Mouse (Mus musculus): ENCODE results near the gene B230307C23Rik. TPM values are rescaled to one million over a fixed set of nuclear protein-coding genes. Genes with fewer than 3 reads are reported as not detected.

Gene B230307C23Rik
- 30.4 and 36.0 TPM in 2 replicates for polyA plus RNA-seq (2014; fragmentation: Nextera tagmentation; extraction: Ambion mirVana)

- Histone ChIP-seq H3K27me3 (replicated peaks; ENCODE audit: control insufficient read depth, insufficient read depth, low read length) (no peaks in the 10 kb centered on the region), H3K9ac (ENCODE audit: low read length) (peak within 1 kb of the TSS; percentile 47), H3K36me3 (ENCODE audit: control insufficient read depth, insufficient read depth, low read length) (no peaks in the 10 kb centered on the region), H3K9me3 (ENCODE audit: control insufficient read depth, low read length) (peaks cover 6% of the 10 kb centered on the region; the same call in 1 of the 2 replicates), H3K27ac (ENCODE audit: low read depth) (peak within 1 kb of the TSS; percentile 89), H3K4me1 (replicated peaks; ENCODE audit: control insufficient read depth, insufficient read depth, low read length) (peaks cover 5% of the 10 kb centered on the region; the same call in 1 of the 2 replicates), H3K4me3 (ENCODE audit: low read depth, low read length) (peak within 1 kb of the TSS; percentile 44), H3K4me2 (ENCODE audit: low read length) (peak within 1 kb of the TSS; percentile 70)
- DNase-seq (ENCODE audit: low spot score) (peak; percentile 93), ATAC-seq (replicated peaks; ENCODE audit: low FRiP score, low TSS enrichment, low read depth) (peak; percentile 99)
- WGBS = 2% methylated on average over 22 of the region's 22 CpGs
Measured at GRCm38 (mm10) chr16:97996616-97997382, at the start of gene B230307C23Rik. TSS of gene B230307C23Rik (plus strand) at chr16:97997315.

DNA sequence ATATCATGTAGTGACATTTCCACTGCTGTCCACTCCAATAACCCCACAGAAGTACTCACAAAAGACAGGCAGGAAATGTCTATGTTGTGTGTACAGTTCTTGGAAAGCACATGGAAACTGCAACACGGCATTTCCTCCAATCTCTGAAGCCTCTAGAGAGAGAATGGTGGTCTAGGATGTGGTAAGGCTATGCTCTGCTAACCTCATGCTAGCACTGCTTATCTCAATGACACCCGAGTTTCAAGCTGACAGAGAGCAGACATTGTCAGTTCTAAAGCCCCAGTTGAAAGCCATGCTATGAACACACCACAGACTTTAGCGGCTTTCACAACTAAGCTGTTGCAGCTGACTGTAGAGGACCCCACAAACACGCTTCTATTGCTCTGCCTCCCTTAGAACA, 48.3 kb upstream of the B230307C23Rik start:
- Histone ChIP-seq H3K27ac (ENCODE audit: low read depth) (no peak overlapping the region), H3K9ac (ENCODE audit: low read length) (no peak overlapping the region), H3K36me3 (ENCODE audit: control insufficient read depth, insufficient read depth, low read length) (peaks cover 64% of the 10 kb centered on the region), H3K4me2 (ENCODE audit: low read length) (no peak overlapping the region), H3K4me3 (ENCODE audit: low read depth, low read length) (no peak overlapping the region), H3K9me3 (ENCODE audit: control insufficient read depth, low read length) (no peaks in the 10 kb centered on the region), H3K4me1 (replicated peaks; ENCODE audit: control insufficient read depth, insufficient read depth, low read length) (no peaks in the 10 kb centered on the region), H3K27me3 (replicated peaks; ENCODE audit: control insufficient read depth, insufficient read depth, low read length) (no peaks in the 10 kb centered on the region)
- ATAC-seq (replicated peaks; ENCODE audit: low FRiP score, low TSS enrichment, low read depth) (no peak), DNase-seq (ENCODE audit: low spot score) (no peak)
- 81% methylated on average over 4 of the region's 4 CpGs for WGBS

DNA sequence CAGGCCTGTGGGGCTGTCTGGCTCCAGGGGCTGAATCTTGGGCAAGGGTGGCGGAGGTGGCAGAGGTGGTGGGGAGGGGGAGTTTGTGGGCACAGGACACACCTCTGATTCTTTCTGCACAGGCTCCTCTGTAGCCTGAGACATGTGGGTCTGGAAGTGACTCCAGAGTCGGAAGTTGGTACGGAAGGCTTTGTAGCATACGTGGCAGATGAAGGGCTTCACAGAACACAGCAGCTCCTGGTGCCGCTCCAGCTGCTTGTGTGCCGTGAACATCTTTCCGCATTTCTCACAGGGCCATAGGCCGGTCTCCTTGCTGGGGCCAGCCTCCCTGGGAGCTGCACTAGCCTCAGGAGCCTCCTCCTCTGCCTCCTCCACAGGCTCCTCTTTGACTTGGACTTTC, 47.1 kb upstream of the B230307C23Rik start:
- ATAC-seq (replicated peaks; ENCODE audit: low FRiP score, low TSS enrichment, low read depth) = no peak
- DNase-seq (ENCODE audit: low spot score) = no peak
- H3K9me3 ChIP-seq (ENCODE audit: control insufficient read depth, low read length) = no peaks in the 10 kb centered on the region
- no peak overlapping the region for H3K9ac ChIP-seq (ENCODE audit: low read length)
- peaks cover 75% of the 10 kb centered on the region for H3K36me3 ChIP-seq (ENCODE audit: control insufficient read depth, insufficient read depth, low read length)
- 97% methylated on average over 8 of the region's 8 CpGs for WGBS
- no peaks in the 10 kb centered on the region for H3K27me3 ChIP-seq (replicated peaks; ENCODE audit: control insufficient read depth, insufficient read depth, low read length)
- H3K4me2 ChIP-seq (ENCODE audit: low read length) = no peak overlapping the region
- no peaks in the 10 kb centered on the region for H3K4me1 ChIP-seq (replicated peaks; ENCODE audit: control insufficient read depth, insufficient read depth, low read length)
- no peak overlapping the region for H3K27ac ChIP-seq (ENCODE audit: low read depth)
- H3K4me3 ChIP-seq (ENCODE audit: low read depth, low read length) = no peak overlapping the region

- ATAC-seq (replicated peaks; ENCODE audit: low FRiP score, low TSS enrichment, low read depth) = no peak
- DNase-seq (ENCODE audit: low spot score) = no peak
- no peaks in the 10 kb centered on the region for H3K4me1 ChIP-seq (replicated peaks; ENCODE audit: control insufficient read depth, insufficient read depth, low read length)
- WGBS = 91% methylated on average over 4 of the region's 4 CpGs
- H3K36me3 ChIP-seq (ENCODE audit: control insufficient read depth, insufficient read depth, low read length) = peaks cover 87% of the 10 kb centered on the region
- no peaks in the 10 kb centered on the region for H3K27me3 ChIP-seq (replicated peaks; ENCODE audit: control insufficient read depth, insufficient read depth, low read length)
- H3K4me3 ChIP-seq (ENCODE audit: low read depth, low read length) = no peak overlapping the region
- no peak overlapping the region for H3K4me2 ChIP-seq (ENCODE audit: low read length)
- H3K9me3 ChIP-seq (ENCODE audit: control insufficient read depth, low read length) = no peaks in the 10 kb centered on the region
- H3K27ac ChIP-seq (ENCODE audit: low read depth) = no peak overlapping the region
- H3K9ac ChIP-seq (ENCODE audit: low read length) = no peak overlapping the region
Measured at GRCm38 (mm10) chr16:97952371-97952770, 44.7 kb upstream of the B230307C23Rik start.

GRCm38 (mm10) chr16:97952801-97953200, 44.3 kb upstream of the B230307C23Rik start:
- H3K4me1 ChIP-seq (replicated peaks; ENCODE audit: control insufficient read depth, insufficient read depth, low read length) = no peaks in the 10 kb centered on the region
- ATAC-seq (replicated peaks; ENCODE audit: low FRiP score, low TSS enrichment, low read depth) (no peak), DNase-seq (ENCODE audit: low spot score) (no peak)
- no peak overlapping the region for H3K9ac ChIP-seq (ENCODE audit: low read length)
- no peaks in the 10 kb centered on the region for H3K9me3 ChIP-seq (ENCODE audit: control insufficient read depth, low read length)
- H3K4me3 ChIP-seq (ENCODE audit: low read depth, low read length) = no peak overlapping the region
- no peak overlapping the region for H3K4me2 ChIP-seq (ENCODE audit: low read length)
- 82% methylated on average over 9 of the region's 9 CpGs for WGBS
- peaks cover 91% of the 10 kb centered on the region for H3K36me3 ChIP-seq (ENCODE audit: control insufficient read depth, insufficient read depth, low read length)
- no peak overlapping the region for H3K27ac ChIP-seq (ENCODE audit: low read depth)
- no peaks in the 10 kb centered on the region for H3K27me3 ChIP-seq (replicated peaks; ENCODE audit: control insufficient read depth, insufficient read depth, low read length)

- H3K27ac ChIP-seq (ENCODE audit: low read depth) = no peak overlapping the region
- no peak overlapping the region for H3K4me3 ChIP-seq (ENCODE audit: low read depth, low read length)
- ATAC-seq (replicated peaks; ENCODE audit: low FRiP score, low TSS enrichment, low read depth) (no peak), DNase-seq (ENCODE audit: low spot score) (no peak)
- no peaks in the 10 kb centered on the region for H3K27me3 ChIP-seq (replicated peaks; ENCODE audit: control insufficient read depth, insufficient read depth, low read length)
- WGBS = 81% methylated on average over 2 of the region's 2 CpGs
- no peak overlapping the region for H3K4me2 ChIP-seq (ENCODE audit: low read length)
- H3K9me3 ChIP-seq (ENCODE audit: control insufficient read depth, low read length) = no peaks in the 10 kb centered on the region
- no peaks in the 10 kb centered on the region for H3K4me1 ChIP-seq (replicated peaks; ENCODE audit: control insufficient read depth, insufficient read depth, low read length)
- peaks cover 92% of the 10 kb centered on the region for H3K36me3 ChIP-seq (ENCODE audit: control insufficient read depth, insufficient read depth, low read length)
- no peak overlapping the region for H3K9ac ChIP-seq (ENCODE audit: low read length)
Measured at GRCm38 (mm10) chr16:97953300-97953699, 43.8 kb upstream of the B230307C23Rik start.

GRCm38 (mm10) chr16:97956011-97956410, 41.1 kb upstream of the B230307C23Rik start:
- H3K9me3 ChIP-seq (ENCODE audit: control insufficient read depth, low read length) = no peaks in the 10 kb centered on the region
- no peak overlapping the region for H3K9ac ChIP-seq (ENCODE audit: low read length)
- H3K4me3 ChIP-seq (ENCODE audit: low read depth, low read length) = no peak overlapping the region
- H3K4me2 ChIP-seq (ENCODE audit: low read length) = no peak overlapping the region
- no peaks in the 10 kb centered on the region for H3K27me3 ChIP-seq (replicated peaks; ENCODE audit: control insufficient read depth, insufficient read depth, low read length)
- H3K27ac ChIP-seq (ENCODE audit: low read depth) = no peak overlapping the region
- no peaks in the 10 kb centered on the region for H3K4me1 ChIP-seq (replicated peaks; ENCODE audit: control insufficient read depth, insufficient read depth, low read length)
- WGBS = 75% methylated on average over 2 of the region's 2 CpGs
- no peak for DNase-seq (ENCODE audit: low spot score)
- no peak for ATAC-seq (replicated peaks; ENCODE audit: low FRiP score, low TSS enrichment, low read depth)
- H3K36me3 ChIP-seq (ENCODE audit: control insufficient read depth, insufficient read depth, low read length) = peaks cover 65% of the 10 kb centered on the region

- DNase-seq (ENCODE audit: low spot score) (no peak), ATAC-seq (replicated peaks; ENCODE audit: low FRiP score, low TSS enrichment, low read depth) (no peak)
- H3K27me3 ChIP-seq (replicated peaks; ENCODE audit: control insufficient read depth, insufficient read depth, low read length) = no peaks in the 10 kb centered on the region
- no peaks in the 10 kb centered on the region for H3K9me3 ChIP-seq (ENCODE audit: control insufficient read depth, low read length)
- no peak overlapping the region for H3K27ac ChIP-seq (ENCODE audit: low read depth)
- no peak overlapping the region for H3K4me3 ChIP-seq (ENCODE audit: low read depth, low read length)
- no peak overlapping the region for H3K9ac ChIP-seq (ENCODE audit: low read length)
- H3K4me1 ChIP-seq (replicated peaks; ENCODE audit: control insufficient read depth, insufficient read depth, low read length) = no peaks in the 10 kb centered on the region
- H3K36me3 ChIP-seq (ENCODE audit: control insufficient read depth, insufficient read depth, low read length) = peaks cover 49% of the 10 kb centered on the region
- H3K4me2 ChIP-seq (ENCODE audit: low read length) = no peak overlapping the region
Measured at GRCm38 (mm10) chr16:97957626-97958025, 39.5 kb upstream of the B230307C23Rik start.

DNA sequence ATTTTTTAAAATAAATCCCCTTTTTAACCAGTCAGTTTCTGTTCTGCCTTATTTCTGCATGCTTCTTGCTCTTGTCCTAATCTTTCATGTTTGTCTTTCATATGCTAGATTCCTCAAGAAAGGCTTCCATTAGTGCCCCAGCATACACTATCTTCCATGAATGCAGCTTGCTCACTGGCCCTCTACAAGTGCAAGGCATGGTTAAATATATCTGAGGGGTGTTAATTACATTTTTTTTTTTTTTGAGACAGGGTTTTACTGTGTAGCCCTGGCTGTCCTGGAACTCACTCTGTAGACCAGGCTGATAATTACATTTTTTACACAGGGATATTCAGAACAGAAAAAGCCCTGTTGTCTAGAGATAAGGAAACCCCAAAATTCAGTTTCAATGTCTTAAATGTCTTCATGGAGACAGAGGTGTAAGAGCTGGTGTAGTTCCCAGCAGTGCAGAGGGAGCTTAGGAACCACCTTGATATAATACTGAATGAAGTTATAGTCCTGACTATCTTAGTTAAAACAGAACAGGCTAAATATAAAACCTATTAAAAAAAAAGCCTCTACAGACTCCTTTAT, 38.6 kb upstream of the B230307C23Rik start:
- H3K4me3 ChIP-seq (ENCODE audit: low read depth, low read length) = no peak overlapping the region
- no peak for ATAC-seq (replicated peaks; ENCODE audit: low FRiP score, low TSS enrichment, low read depth)
- H3K27ac ChIP-seq (ENCODE audit: low read depth) = no peak overlapping the region
- no peak overlapping the region for H3K9ac ChIP-seq (ENCODE audit: low read length)
- H3K4me1 ChIP-seq (replicated peaks; ENCODE audit: control insufficient read depth, insufficient read depth, low read length) = no peaks in the 10 kb centered on the region
- H3K27me3 ChIP-seq (replicated peaks; ENCODE audit: control insufficient read depth, insufficient read depth, low read length) = no peaks in the 10 kb centered on the region
- no peak overlapping the region for H3K4me2 ChIP-seq (ENCODE audit: low read length)
- H3K36me3 ChIP-seq (ENCODE audit: control insufficient read depth, insufficient read depth, low read length) = peaks cover 40% of the 10 kb centered on the region
- DNase-seq (ENCODE audit: low spot score) = no peak
- H3K9me3 ChIP-seq (ENCODE audit: control insufficient read depth, low read length) = no peaks in the 10 kb centered on the region

All from intestine, embryonic 14.5 days (tissue).